Mouse (Mus musculus): ENCODE data around the gene Cd59b. TPM values are rescaled to one million over a fixed set of nuclear protein-coding genes. Genes with fewer than 3 reads are reported as not detected.

The Cd59b gene
- polyA plus RNA-seq, 1 experiment: 1.2 TPM

DNA sequence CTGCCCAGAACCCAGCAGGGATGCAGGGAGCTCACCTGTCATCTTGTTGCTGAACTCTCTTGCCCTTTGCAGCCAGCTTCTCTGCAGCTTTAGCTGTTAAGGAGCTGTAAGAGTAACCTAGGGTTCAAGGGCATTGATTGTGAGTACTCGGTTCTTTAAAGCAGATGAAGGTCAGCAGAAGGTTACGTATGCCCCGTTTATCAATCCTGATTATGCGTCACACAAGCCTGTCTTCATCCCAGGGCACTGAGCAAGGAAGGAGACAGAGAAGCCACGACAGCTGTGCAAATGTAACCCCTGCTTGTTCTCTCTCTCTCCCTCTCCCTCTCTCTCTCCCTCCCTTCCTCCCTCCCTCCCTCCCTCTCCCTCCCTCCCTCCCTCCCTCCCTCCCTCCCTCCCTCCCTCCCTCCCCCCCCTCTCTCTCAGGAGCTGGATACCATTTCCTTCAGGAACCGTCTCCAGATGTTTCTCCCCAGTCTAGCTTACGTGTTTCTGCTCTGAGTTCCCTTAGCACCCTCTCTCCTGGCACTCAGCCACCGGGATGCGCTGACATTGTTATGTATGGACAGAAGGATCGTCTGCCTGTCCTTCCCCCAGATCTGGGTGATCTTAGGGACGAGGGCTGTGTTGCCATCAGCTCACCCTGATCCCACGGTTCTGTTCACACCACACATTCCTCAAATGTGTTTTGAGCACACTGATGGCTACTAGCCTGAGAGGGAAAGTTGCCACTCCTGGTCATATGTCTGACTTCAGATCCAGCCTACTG, 63.6 kb downstream of the Cd59b start:
- 44% methylated on average over 12 of the region's 12 CpGs for WGBS
- no peak for DNase-seq (ENCODE audit: low read depth in 1 of 2, low spot score in 2 of 2)
- Histone ChIP-seq H3K36me3 (ENCODE audit: control insufficient read depth, insufficient read depth, low read length) (no peaks in the 10 kb centered on the region), H3K27ac (ENCODE audit: insufficient read depth, low read length) (no peak overlapping the region), H3K4me1 (ENCODE audit: control insufficient read depth, insufficient read depth, insufficient read length) (no peaks in the 10 kb centered on the region), H3K27me3 (ENCODE audit: control insufficient read depth, insufficient read depth, low read length) (no peaks in the 10 kb centered on the region), H3K4me3 (ENCODE audit: extremely low read depth, insufficient read depth, insufficient read length) (no peak overlapping the region)
- no peak for TF ChIP-seq CTCF (IDR thresholded peaks at IDR 0.05; ENCODE audit: extremely low read depth, insufficient read depth, insufficient read length, insufficient replicate concordance)
- no peak for TF ChIP-seq POLR2A (IDR thresholded peaks at IDR 0.05; ENCODE audit: low read depth, low read length)

DNA sequence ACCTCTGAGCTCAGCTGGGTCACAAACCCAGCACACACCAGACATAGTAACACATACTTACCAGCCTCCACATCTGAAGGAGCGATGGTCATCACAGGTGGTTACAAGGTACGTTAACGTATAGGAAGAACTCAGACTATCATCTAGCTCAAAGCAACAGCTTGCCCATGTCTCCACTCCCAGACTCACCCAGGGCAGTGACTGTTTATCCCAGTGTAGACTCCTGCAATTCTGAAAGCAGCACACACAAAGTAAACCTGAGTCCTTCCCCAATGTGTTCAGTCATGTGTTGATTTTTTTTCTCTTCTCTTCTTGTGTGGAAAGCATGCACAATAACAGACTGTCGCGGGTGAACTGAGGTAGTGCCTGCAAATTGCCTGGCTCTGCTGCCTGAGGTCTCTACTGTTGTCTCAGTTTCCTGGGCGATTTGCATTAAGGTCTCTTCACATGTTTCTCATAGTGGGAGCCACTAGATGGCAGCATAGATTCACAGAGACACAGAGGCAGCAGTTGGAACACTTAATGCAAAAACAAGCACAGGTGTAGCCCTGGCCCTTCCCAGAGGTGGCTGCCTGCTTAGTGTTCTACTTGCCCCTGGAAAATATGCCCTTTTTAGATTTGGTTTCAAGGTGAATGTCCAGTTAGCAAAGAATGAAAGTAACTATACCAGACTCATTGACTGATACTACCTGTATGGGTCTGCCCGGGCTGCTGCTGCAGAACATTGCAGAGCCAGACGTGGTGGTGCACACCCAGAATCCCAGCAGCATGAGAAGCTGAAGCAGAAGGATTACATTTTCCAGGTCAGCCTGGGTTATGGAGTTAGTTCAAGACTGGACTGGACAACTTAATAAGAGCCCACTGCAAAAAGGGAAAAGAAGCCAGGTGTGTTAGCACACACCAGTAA, 64.8 kb downstream of the Cd59b start:
- Histone ChIP-seq H3K4me1 (ENCODE audit: control insufficient read depth, insufficient read depth, insufficient read length) (no peaks in the 10 kb centered on the region), H3K27me3 (ENCODE audit: control insufficient read depth, insufficient read depth, low read length) (no peaks in the 10 kb centered on the region), H3K36me3 (ENCODE audit: control insufficient read depth, insufficient read depth, low read length) (no peaks in the 10 kb centered on the region), H3K4me3 (ENCODE audit: extremely low read depth, insufficient read depth, insufficient read length) (no peak overlapping the region), H3K27ac (ENCODE audit: insufficient read depth, low read length) (no peak overlapping the region)
- TF ChIP-seq POLR2A (IDR thresholded peaks at IDR 0.05; ENCODE audit: low read depth, low read length) (no peak), CTCF (IDR thresholded peaks at IDR 0.05; ENCODE audit: extremely low read depth, insufficient read depth, insufficient read length, insufficient replicate concordance) (peak; percentile 62; the same call in 1 of the 2 replicates)
- 50% methylated on average over 8 of the region's 8 CpGs for WGBS
- peak; percentile 26 to 46 for DNase-seq (ENCODE audit: low read depth in 1 of 2, low spot score in 2 of 2)

DNA sequence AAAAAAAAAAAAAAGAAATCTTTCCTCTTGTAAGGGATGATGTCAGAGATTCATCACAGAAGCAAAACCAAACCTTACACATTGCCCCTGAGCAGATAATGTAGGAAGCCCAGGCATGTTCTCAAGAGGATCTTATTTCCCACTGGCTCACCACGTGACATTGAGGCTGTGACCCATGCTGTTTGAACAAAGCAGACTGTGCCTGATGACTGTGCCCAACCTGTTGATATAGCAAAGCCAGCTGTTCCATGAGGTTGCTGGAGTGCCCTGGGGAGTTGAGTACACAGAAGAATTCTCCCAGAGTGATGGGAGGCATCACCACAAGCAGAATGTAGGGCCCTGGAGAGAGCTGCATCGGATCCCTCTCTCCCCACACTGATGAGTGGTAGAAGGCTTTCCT, 66.3 kb downstream of the Cd59b start:
- no peaks in the 10 kb centered on the region for H3K36me3 ChIP-seq (ENCODE audit: control insufficient read depth, insufficient read depth, low read length)
- no peak for DNase-seq (ENCODE audit: low read depth in 1 of 2, low spot score in 2 of 2)
- no peak for TF ChIP-seq CTCF (IDR thresholded peaks at IDR 0.05; ENCODE audit: extremely low read depth, insufficient read depth, insufficient read length, insufficient replicate concordance)
- TF ChIP-seq POLR2A (IDR thresholded peaks at IDR 0.05; ENCODE audit: low read depth, low read length): no peak
- H3K4me3 ChIP-seq (ENCODE audit: extremely low read depth, insufficient read depth, insufficient read length): no peak overlapping the region
- no peaks in the 10 kb centered on the region for H3K27me3 ChIP-seq (ENCODE audit: control insufficient read depth, insufficient read depth, low read length)
- H3K27ac ChIP-seq (ENCODE audit: insufficient read depth, low read length): no peak overlapping the region
- WGBS: 69% methylated on average over 2 of the region's 2 CpGs
- H3K4me1 ChIP-seq (ENCODE audit: control insufficient read depth, insufficient read depth, insufficient read length): no peaks in the 10 kb centered on the region

Other genes with a start within 250 kb of the Cd59b start
- gene Lmo2, start 111.9 kb upstream of the Cd59b start, polyA plus RNA-seq (2012; rRNA removed): 91.1 and 97.7 TPM in 2 replicates
- gene Fbxo3, start 42.1 kb upstream of the Cd59b start, polyA plus RNA-seq (2012; rRNA removed): 9.5 and 9.6 TPM in 2 replicates
- gene 4931422A03Rik, start 41.5 kb upstream of the Cd59b start, polyA plus RNA-seq (2012; rRNA removed): not detected in 2 replicates
- gene Gm10912, start 4.0 kb upstream of the Cd59b start, polyA plus RNA-seq (2012; rRNA removed): 0.06 and 0.09 TPM in 2 replicates
- gene Gm10799, start 1.3 kb upstream of the Cd59b start, polyA plus RNA-seq (2012; rRNA removed): not detected in 2 replicates
- gene Cd59a, start 26.0 kb downstream of the Cd59b start, polyA plus RNA-seq (2012; rRNA removed): 2.4 and 2.5 TPM in 2 replicates
- not detected in 2 replicates for gene A930018P22Rik, start 52.9 kb downstream of the Cd59b start, polyA plus RNA-seq (2012; rRNA removed)

All from spleen, adult 2 months (tissue).